Mouse (Mus musculus) monocyte, adult 2 months (primary cell): ENCODE results near the gene Retreg3.

Experiments
- DNase-seq, 2 experiments: peaks; one replicate each; pipeline ENCODE4 v3.0.0; 2022; ENCODE audit warnings: low spot score in 2 of 2, low read depth in 1 of 2

Retreg3 gene

DNA sequence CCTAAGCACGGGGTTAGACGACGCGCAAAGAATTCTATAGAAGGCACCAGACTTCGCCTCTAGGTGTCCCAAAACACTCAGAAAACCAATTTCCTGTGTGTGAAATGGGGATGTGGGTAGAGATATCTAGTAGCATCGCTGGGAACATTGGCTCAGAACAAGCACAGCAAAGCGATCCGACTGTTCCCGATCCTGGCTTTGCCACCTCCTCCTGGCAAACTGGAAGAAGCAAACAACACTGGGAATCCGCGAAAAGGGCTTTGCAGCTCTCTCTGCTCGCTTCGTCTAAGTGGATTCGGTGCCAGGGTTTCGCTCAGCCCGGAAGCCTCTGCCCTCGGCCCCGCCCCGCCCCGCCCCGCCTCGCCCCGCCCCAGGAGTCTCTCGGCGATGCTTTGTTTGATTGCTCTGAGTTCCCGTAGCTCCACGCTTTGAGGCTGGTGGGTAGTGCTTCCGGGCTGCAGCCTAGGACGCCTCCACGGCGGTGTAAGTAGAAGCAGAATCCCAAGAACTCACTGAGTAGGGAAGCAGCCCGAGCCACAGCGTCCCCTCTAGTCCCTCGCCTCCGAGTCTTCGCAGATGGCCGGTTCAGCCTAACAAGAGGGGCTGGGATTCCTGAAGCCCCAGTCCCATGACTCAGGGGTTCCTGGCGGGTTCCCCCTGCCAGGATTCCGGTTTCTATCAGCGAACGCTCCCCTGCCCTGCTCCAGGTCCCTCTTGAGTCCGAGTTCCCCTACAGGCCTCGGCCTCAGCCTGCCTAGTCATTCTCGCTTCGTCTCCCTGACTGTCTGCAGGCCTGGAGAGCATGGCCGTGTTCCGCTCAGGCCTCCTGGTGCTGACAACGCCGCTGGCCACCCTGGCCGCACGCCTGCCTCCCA is 37.2 kb downstream of the Retreg3 start, which contains the start of gene Coasy:
TSS of gene Coasy (plus strand) at position 358 of the 875 bp plus-strand sequence.
- DNase-seq, result peak; percentile 52 to 70

DNA sequence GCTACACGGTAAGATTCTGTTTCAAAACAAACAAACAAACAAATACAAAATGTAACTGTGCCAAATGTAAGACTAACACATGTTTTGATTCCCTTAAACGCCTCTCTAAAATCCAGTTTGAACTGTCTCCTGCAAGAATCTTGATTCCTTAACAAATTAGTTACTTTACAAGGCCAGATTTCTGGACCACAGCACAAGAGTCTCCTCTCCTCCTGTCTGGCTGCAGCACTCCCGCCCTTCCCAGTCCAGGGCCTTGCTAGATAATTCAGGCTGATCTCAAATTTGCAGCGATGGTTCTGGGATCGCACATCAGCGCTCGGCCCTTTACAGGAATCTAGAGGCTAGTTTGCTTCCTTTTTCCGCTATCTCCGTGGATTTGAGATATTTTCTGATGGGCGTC is 38.0 kb downstream of the Retreg3 start:
- no peak for DNase-seq

DNA sequence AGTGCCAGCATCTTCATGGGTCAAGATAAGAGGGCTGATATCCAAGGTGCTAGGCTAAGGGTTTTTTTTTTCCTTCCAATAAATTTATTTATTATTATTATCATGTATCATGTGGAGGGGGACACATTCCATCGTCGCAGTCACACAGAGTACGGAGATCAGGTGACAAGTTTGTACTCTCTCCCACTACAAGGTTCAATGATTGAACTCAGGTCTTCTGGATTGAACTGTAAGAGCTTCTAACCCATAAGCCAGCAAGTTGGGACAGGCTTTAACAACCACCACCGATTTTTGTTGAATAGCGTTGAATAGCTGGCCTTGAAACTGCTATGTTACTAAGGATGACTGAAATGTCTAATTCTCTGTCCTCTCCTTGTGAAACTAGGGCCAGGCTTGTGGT is 39.3 kb downstream of the Retreg3 start:
- no peak for DNase-seq

DNA sequence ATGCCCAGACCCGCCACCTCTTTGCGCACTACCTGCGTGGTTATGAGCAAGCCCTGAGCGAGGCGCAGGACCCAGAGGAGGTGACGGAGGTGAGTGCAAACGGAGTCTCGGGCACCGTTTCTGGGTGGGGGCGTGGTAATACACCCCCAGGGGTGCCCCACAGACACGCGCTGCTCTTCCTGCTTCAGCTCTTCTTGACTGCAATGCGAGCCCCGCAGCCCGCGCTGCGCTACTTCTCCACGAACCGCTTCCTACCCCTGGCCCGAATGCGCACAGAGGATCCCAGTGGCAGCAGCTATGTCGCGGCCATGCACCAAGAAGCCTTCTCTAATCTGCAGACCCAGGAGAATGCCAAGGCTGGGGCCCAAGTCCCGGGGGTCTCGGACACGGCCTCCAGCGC is 39.9 kb downstream of the Retreg3 start:
- no peak for DNase-seq

DNA sequence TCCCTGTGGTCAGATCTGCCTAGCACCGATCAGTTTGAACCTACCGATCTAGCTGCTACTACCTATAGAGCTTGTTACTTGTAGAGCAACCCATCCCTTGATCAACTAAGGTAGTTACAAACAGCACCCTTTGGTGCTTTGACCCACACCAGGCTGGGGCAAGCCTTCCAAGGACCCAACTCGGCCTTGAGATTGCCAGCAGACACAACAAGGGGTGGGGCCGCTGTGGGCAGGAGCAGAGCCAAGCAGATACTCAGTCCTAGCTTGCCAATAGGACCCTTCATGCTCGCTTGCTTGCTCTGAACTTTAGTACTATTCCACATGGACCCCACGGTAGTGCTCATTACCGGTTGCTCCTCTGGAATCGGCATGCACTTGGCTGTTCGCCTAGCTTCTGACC is 41.6 kb downstream of the Retreg3 start, which contains the start of gene Hsd17b1:
TSS of gene Hsd17b1 (plus strand) at position 291 of the 400 bp plus-strand sequence.
- no peak for DNase-seq

DNA sequence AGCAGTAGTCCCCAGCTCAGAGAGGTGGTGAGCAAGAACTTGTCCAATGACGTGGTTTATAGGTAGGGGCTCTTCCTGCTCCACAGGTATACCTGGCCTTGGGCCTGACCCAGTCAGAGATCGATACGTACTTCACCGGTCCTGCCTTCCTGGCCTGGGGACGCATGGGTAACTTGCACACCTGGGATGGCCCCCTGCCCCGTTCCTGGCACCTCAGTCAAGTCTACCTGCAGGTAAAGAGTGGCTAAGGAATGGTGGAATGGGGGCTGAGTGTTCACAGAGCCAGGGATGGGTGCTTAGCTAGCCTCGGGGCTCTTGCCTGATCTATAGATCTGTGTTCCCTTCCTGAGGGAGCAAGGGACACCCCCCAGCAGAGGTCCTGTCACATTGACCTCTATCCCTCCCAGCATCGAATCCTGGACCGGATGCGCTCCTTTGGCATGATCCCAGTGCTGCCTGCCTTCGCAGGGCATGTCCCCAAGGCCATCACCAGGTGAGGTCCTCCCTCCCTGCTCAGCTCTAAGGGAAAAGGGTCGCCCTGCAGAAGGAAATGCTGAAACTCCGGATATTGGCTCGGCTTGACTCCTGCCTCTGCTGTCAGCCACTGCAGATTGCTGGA is 47.8 kb downstream of the Retreg3 start:
- DNase-seq, result no peak

DNA sequence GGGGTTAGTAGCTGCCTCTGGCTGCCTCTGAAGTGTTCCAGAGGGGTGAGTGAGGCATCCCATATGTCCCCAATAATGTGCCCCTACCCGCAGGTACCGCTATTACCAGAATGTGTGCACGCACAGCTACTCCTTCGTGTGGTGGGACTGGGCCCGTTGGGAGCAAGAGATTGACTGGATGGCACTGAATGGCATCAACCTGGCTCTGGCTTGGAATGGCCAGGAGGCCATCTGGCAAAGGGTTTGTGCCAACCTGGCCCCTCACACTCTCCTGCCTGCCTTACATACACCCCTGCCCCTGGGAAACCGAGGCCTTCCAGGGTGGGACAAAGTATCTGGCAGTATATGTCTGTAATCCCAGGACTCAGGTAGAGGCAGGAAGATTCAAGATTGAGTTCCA is 48.7 kb downstream of the Retreg3 start:
- no peak for DNase-seq

GRCm38 (mm10) chr11:101070189-101070527 is 49.5 kb downstream of the Retreg3 start:
- no peak for DNase-seq

DNA sequence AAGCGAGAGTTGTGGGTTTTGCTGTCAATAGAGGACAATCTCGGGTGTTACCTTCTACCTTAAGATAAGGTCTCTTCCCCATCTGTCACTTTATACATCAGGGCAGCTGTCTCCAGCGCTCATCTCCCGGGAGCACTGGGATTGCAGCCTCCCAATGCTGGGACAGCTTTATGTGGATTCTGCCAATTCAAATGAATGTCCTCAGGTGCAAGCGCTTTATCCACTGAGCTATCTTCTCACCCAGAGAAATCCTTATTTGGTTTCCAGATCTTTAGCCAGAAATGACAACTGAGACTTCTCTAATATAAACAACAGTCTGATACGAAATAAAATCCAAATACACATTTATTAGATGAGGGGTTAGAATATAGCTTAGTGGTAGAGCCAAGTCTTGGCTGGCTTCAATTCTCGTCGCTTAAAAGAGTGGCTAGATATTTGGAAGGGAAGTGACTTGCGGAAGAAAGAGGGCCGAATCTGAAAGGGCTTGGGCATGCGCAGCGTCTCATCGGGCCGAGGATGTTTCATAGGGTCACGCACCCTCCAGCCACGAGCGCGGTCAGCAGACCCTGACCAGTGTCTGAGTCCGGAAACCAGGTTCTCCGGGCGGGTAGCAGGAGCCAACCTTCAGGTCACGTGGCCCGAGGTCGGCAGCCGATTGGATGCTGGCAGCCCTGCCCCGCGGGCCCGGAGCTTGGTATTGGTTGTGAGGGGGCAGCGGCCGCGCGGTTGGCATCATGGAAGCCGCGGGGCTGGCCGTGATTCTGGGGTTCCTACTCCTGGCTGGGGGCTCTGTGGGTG is 50.1 kb downstream of the Retreg3 start, which contains the start of gene Naglu:
TSS of gene Naglu (plus strand) at position 622 of the 798 bp plus-strand sequence.
- DNase-seq, result peak; percentile 78 to 90

DNA sequence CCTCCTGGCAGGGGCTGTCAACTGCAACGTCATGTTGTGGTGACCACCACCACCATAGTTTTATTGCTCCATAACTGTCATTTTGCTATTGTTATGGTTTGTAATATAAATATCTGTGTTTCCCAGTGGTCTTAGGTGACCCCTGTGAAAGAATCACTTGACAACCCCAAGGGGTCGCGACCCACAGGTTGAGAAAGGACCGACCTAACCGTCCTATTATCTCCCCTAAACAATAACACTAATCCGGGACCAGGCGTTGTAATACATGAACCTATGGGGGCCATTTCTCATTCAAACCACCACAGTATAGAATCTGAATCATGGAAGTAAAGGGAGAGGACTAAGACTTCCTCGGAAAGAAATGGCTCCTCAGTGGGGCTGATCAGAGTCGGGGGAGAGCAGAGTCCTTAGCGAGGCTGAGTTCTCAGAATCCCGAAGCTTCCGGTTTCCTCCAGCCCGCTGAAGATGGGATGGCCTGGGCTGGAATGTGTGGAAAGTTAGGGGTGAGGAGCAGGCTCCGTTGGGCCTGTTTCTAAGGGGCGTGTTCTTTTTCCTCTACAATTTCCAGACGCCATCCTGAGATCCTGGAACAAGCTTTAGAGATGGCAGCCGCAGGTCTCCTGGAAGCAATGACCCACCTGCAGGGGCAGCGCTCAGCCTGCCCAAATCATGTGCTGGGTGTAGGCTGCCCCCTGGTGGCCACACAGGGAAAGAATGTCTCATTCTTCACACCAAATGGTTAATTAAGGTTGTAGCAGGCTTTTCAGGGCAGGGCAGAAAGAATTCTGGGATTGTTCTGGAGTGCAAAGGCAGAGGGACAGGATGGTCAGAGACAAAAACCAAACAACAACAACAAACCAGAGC is 52.9 kb downstream of the Retreg3 start:
- peak in 1 of 2 experiments; percentile 67 for DNase-seq

DNA sequence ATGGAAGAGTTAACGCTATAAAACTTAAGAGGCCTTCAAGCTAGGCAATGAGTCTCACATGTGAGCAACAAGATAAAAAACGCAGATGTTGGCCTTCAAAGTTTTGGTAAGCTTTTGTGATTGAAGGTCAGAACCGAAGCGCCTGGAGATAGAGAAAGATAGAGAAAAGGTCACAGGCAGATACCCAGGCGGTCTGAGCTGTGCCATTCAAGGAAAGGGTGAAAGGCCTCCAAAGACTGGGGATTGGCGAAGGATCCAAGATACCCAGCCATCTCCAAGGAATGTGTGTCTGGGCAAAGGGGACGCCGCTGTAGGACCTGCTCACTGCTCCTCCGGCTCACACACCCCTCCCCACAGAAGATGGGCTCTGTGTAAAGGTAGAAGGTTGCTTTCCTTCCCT is 54.7 kb downstream of the Retreg3 start:
- DNase-seq, result no peak

- no peak for DNase-seq
These were observed 55.2 kb downstream of the Retreg3 start for GRCm38 (mm10) chr11:101064462-101064861.

GRCm38 (mm10) chr11:101063676-101064327 is 55.9 kb downstream of the Retreg3 start:
- DNase-seq, result peak in 1 of 2 experiments; percentile 31

- DNase-seq, result no peak
These were observed 56.6 kb downstream of the Retreg3 start for GRCm38 (mm10) chr11:101062971-101063675.

- DNase-seq, result peak in 1 of 2 experiments; percentile 31
These were observed 57.4 kb downstream of the Retreg3 start for GRCm38 (mm10) chr11:101062165-101062884.

DNA sequence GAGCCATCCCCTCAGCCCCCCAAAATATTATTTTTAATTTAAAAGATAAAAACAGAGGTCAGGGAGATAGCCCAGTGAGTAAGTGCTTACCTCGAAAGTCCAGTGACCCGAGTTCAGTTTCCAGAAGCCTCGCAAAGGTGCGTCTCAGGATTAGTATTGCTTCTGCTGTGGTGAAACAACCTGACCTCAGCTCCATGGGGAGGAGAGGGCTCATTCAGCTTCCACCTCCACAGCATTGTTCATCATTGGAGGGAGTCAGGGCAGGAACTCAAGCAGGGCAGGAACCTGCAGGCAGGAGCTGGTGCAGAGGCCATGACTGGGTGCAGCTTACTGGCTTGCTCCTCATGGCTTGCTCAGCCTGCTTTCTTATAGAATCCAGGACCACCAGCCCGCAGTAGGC is 58.6 kb downstream of the Retreg3 start:
- DNase-seq, result no peak

DNA sequence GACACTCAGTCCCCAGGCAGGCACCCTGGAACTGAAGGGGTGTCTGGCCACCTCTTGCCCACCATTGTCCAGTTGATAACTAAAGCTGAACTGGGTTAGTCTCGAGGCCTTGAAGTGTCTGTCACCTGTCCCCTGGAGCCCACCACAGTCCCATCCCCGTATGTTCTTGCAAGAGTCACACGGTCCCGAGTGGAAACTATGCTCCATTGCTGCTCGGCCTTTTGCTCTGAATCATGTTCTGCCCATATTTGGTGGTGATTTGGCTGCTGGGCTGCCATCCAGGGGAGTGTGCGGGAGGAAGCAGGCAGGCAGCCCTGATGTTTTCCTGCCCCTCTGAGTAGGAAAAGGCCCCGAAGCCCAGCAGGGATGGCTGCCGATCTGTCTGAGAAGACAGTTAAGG is 59.6 kb downstream of the Retreg3 start:
- no peak for DNase-seq

GRCm38 (mm10) chr11:101059473-101059872 is 60.2 kb downstream of the Retreg3 start:
- no peak for DNase-seq

GRCm38 (mm10) chr11:101058726-101059125 is 61.0 kb downstream of the Retreg3 start:
- no peak for DNase-seq
